Mouse (Mus musculus) liver, postnatal 0 days (tissue): ENCODE measurements around the gene Ppdpf.

Experiments used
- CTCF ChIP-seq: sonication (generic); IDR thresholded peaks from 2 replicates; pipeline ENCODE4 v1.5.1; 2016; ENCODE audit warnings: antibody characterized with exemption, low read depth
- EP300 ChIP-seq: IDR thresholded peaks from 2 replicates; pipeline ENCODE4 v1.6.1; 2016; ENCODE audit warnings: antibody characterized with exemption, low read depth, mild to moderate bottlenecking

DNA sequence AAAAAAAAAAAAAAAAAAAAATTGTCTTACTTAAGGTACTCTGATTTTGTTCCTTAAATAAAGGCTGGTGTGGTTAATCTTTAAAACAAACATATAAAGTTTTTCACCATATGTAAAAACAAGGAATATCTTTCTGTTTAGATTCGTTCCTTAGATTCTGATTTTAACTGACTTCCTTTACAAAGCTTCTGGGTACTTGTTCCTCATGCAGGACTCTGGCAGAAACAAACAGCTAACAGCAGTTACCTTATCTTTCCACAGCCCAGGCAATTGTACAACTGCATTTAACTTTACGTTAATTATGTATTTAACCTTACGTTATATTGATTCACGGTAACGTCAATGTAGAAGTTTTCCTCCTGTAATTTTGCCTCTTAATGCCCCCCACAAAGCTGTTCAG, 20.6 kb upstream of the Ppdpf start:
- TF ChIP-seq CTCF (no peak), EP300 (no peak)
